Mouse (Mus musculus): ENCODE measurements around the gene Ptrh1. TPM values are rescaled to one million over a fixed set of nuclear protein-coding genes. Genes with fewer than 3 reads are reported as not detected.

Gene Ptrh1
- polyA plus RNA-seq, 1 experiment, result 8.0 TPM

- no peak overlapping the region for H3K27ac ChIP-seq (ENCODE audit: insufficient read depth, low read depth, low read length)
- H3K4me3 ChIP-seq (ENCODE audit: insufficient read depth, low read depth, low read length), result no peak overlapping the region
- no peaks in the 10 kb centered on the region for H3K4me1 ChIP-seq (ENCODE audit: control insufficient read depth, insufficient read depth, low read length)
- TF ChIP-seq CTCF (conservative IDR thresholded peaks at IDR 0.05; ENCODE audit: insufficient read depth, insufficient read length, low read depth, low read length) (no peak), POLR2A (IDR thresholded peaks at IDR 0.05; ENCODE audit: low read depth, low read length) (no peak)
- WGBS, result 74% methylated on average over 12 of the region's 12 CpGs
- no peaks in the 10 kb centered on the region for H3K27me3 ChIP-seq (replicated peaks; ENCODE audit: control insufficient read depth, insufficient read depth, low read length)
- H3K36me3 ChIP-seq (ENCODE audit: control insufficient read depth, insufficient read depth, low read length), result no peaks in the 10 kb centered on the region
- peak; percentile 57 for DNase-seq
These were observed 8.3 kb upstream of the Ptrh1 start for GRCm38 (mm10) chr2:32767241-32767640.

GRCm38 (mm10) chr2:32768661-32769285, 6.8 kb upstream of the Ptrh1 start:
- no peak overlapping the region for H3K4me3 ChIP-seq (ENCODE audit: insufficient read depth, low read depth, low read length)
- H3K4me1 ChIP-seq (ENCODE audit: control insufficient read depth, insufficient read depth, low read length), result no peaks in the 10 kb centered on the region
- H3K27me3 ChIP-seq (replicated peaks; ENCODE audit: control insufficient read depth, insufficient read depth, low read length), result no peaks in the 10 kb centered on the region
- 57% methylated on average over 19 of the region's 19 CpGs for WGBS
- no peak overlapping the region for H3K27ac ChIP-seq (ENCODE audit: insufficient read depth, low read depth, low read length)
- DNase-seq, result peak; percentile 62
- TF ChIP-seq POLR2A (IDR thresholded peaks at IDR 0.05; ENCODE audit: low read depth, low read length) (no peak), CTCF (conservative IDR thresholded peaks at IDR 0.05; ENCODE audit: insufficient read depth, insufficient read length, low read depth, low read length) (no peak)
- H3K36me3 ChIP-seq (ENCODE audit: control insufficient read depth, insufficient read depth, low read length), result no peaks in the 10 kb centered on the region

- 80% methylated on average over 5 of the region's 5 CpGs for WGBS
- H3K4me1 ChIP-seq (ENCODE audit: control insufficient read depth, insufficient read depth, low read length), result no peaks in the 10 kb centered on the region
- H3K36me3 ChIP-seq (ENCODE audit: control insufficient read depth, insufficient read depth, low read length), result no peaks in the 10 kb centered on the region
- no peak for DNase-seq
- TF ChIP-seq POLR2A (IDR thresholded peaks at IDR 0.05; ENCODE audit: low read depth, low read length) (no peak), CTCF (conservative IDR thresholded peaks at IDR 0.05; ENCODE audit: insufficient read depth, insufficient read length, low read depth, low read length) (no peak)
- no peak overlapping the region for H3K27ac ChIP-seq (ENCODE audit: insufficient read depth, low read depth, low read length)
- H3K4me3 ChIP-seq (ENCODE audit: insufficient read depth, low read depth, low read length), result no peak overlapping the region
- no peaks in the 10 kb centered on the region for H3K27me3 ChIP-seq (replicated peaks; ENCODE audit: control insufficient read depth, insufficient read depth, low read length)
These were observed 6.1 kb upstream of the Ptrh1 start for GRCm38 (mm10) chr2:32769327-32770085.

- no peak overlapping the region for H3K27ac ChIP-seq (ENCODE audit: insufficient read depth, low read depth, low read length)
- no peaks in the 10 kb centered on the region; the same call in 1 of the 2 replicates for H3K4me1 ChIP-seq (ENCODE audit: control insufficient read depth, insufficient read depth, low read length)
- DNase-seq, result peak; percentile 58
- H3K4me3 ChIP-seq (ENCODE audit: insufficient read depth, low read depth, low read length), result no peak overlapping the region
- 29% methylated on average over 12 of the region's 12 CpGs for WGBS
- TF ChIP-seq POLR2A (IDR thresholded peaks at IDR 0.05; ENCODE audit: low read depth, low read length), result no peak
- peak; percentile 36; the same call in 1 of the 2 replicates for TF ChIP-seq CTCF (conservative IDR thresholded peaks at IDR 0.05; ENCODE audit: insufficient read depth, insufficient read length, low read depth, low read length)
- no peaks in the 10 kb centered on the region for H3K27me3 ChIP-seq (replicated peaks; ENCODE audit: control insufficient read depth, insufficient read depth, low read length)
- no peaks in the 10 kb centered on the region for H3K36me3 ChIP-seq (ENCODE audit: control insufficient read depth, insufficient read depth, low read length)
These were observed 3.7 kb upstream of the Ptrh1 start for GRCm38 (mm10) chr2:32771886-32772285.

GRCm38 (mm10) chr2:32772626-32773279, 2.8 kb upstream of the Ptrh1 start:
- no peak for DNase-seq
- Histone ChIP-seq H3K27ac (ENCODE audit: insufficient read depth, low read depth, low read length) (no peak overlapping the region), H3K4me1 (ENCODE audit: control insufficient read depth, insufficient read depth, low read length) (no peaks in the 10 kb centered on the region; the same call in 1 of the 2 replicates), H3K4me3 (ENCODE audit: insufficient read depth, low read depth, low read length) (no peak overlapping the region), H3K36me3 (ENCODE audit: control insufficient read depth, insufficient read depth, low read length) (no peaks in the 10 kb centered on the region), H3K27me3 (replicated peaks; ENCODE audit: control insufficient read depth, insufficient read depth, low read length) (no peaks in the 10 kb centered on the region)
- no peak for TF ChIP-seq POLR2A (IDR thresholded peaks at IDR 0.05; ENCODE audit: low read depth, low read length)
- 85% methylated on average over 8 of the region's 8 CpGs for WGBS

- Histone ChIP-seq H3K27ac (ENCODE audit: insufficient read depth, low read depth, low read length) (no peak overlapping the region), H3K27me3 (replicated peaks; ENCODE audit: control insufficient read depth, insufficient read depth, low read length) (no peaks in the 10 kb centered on the region), H3K36me3 (ENCODE audit: control insufficient read depth, insufficient read depth, low read length) (no peaks in the 10 kb centered on the region), H3K4me1 (ENCODE audit: control insufficient read depth, insufficient read depth, low read length) (no peaks in the 10 kb centered on the region; the same call in 1 of the 2 replicates), H3K4me3 (ENCODE audit: insufficient read depth, low read depth, low read length) (no peak overlapping the region)
- 24% methylated on average over 22 of the region's 22 CpGs for WGBS
- TF ChIP-seq CTCF (conservative IDR thresholded peaks at IDR 0.05; ENCODE audit: insufficient read depth, insufficient read length, low read depth, low read length) (no peak), POLR2A (IDR thresholded peaks at IDR 0.05; ENCODE audit: low read depth, low read length) (no peak)
- no peak for DNase-seq
These were observed 606 bp downstream of the Ptrh1 start for GRCm38 (mm10) chr2:32776192-32776591.

GRCm38 (mm10) chr2:32778081-32778480, 2.5 kb downstream of the Ptrh1 start:
- no peak for DNase-seq
- WGBS, result 94% methylated on average over 6 of the region's 6 CpGs
- H3K27ac ChIP-seq (ENCODE audit: insufficient read depth, low read depth, low read length), result no peak overlapping the region

More at GRCm38 (mm10) chr2:32778081-32778480, 2.5 kb downstream of the Ptrh1 start:
- Histone ChIP-seq H3K36me3 (ENCODE audit: control insufficient read depth, insufficient read depth, low read length) (no peaks in the 10 kb centered on the region), H3K4me1 (ENCODE audit: control insufficient read depth, insufficient read depth, low read length) (no peaks in the 10 kb centered on the region; the same call in 1 of the 2 replicates), H3K27me3 (replicated peaks; ENCODE audit: control insufficient read depth, insufficient read depth, low read length) (no peaks in the 10 kb centered on the region), H3K4me3 (ENCODE audit: insufficient read depth, low read depth, low read length) (no peak overlapping the region)
- TF ChIP-seq CTCF (conservative IDR thresholded peaks at IDR 0.05; ENCODE audit: insufficient read depth, insufficient read length, low read depth, low read length) (no peak), POLR2A (IDR thresholded peaks at IDR 0.05; ENCODE audit: low read depth, low read length) (no peak)
